Mouse (Mus musculus) liver, embryonic 15.5 days (tissue): Measurements from ENCODE around the gene Cacnb3. TPM values are rescaled to one million over a fixed set of nuclear protein-coding genes. Genes with fewer than 3 reads are reported as not detected.

Experiments used
- ATAC-seq: fragments of 200-750 bp; cut with Nextera tagmentation; 2 replicates; pipeline ENCODE4 v1.8.0; 2017; ENCODE audit warnings: moderate number of reproducible peaks, mild to moderate bottlenecking, moderate library complexity; ENCODE audit not compliant: insufficient read depth
- H3K27ac ChIP-seq: fragments of 300-500 bp; sonication (generic); replicated peaks from 2 replicates; pipeline ENCODE4 v1.5.1; 2015; ENCODE audit warnings: mild to moderate bottlenecking, inconsistent platforms
- H3K27me3 ChIP-seq: fragments of 300-500 bp; sonication (generic); 2 replicates; pipeline ENCODE4 v1.6.1; 2015; ENCODE audit warnings: mild to moderate bottlenecking, inconsistent platforms
- H3K36me3 ChIP-seq: fragments of 300-500 bp; sonication (generic); replicated peaks from 2 replicates; pipeline ENCODE4 v1.6.1; 2015; ENCODE audit warnings: moderate library complexity, mild to moderate bottlenecking, inconsistent platforms
- H3K4me1 ChIP-seq: fragments of 300-500 bp; sonication (generic); replicated peaks from 2 replicates; pipeline ENCODE4 v1.6.1; 2015; ENCODE audit warnings: inconsistent platforms
- H3K4me2 ChIP-seq: fragments of 300-500 bp; sonication (generic); 2 replicates; pipeline ENCODE4 v1.6.1; 2015; ENCODE audit warnings: moderate library complexity, mild to moderate bottlenecking, inconsistent platforms
- H3K4me3 ChIP-seq: fragments of 300-500 bp; sonication (generic); replicated peaks from 2 replicates; pipeline ENCODE4 v1.5.1; 2015; ENCODE audit warnings: mild to moderate bottlenecking, inconsistent platforms
- H3K9ac ChIP-seq: fragments of 300-500 bp; sonication (generic); 2 replicates; pipeline ENCODE4 v1.6.1; 2015; ENCODE audit warnings: moderate library complexity, mild to moderate bottlenecking, inconsistent platforms
- H3K9me3 ChIP-seq: fragments of 300-500 bp; sonication (generic); replicated peaks from 2 replicates; pipeline ENCODE4 v1.6.1; 2016; ENCODE audit warnings: inconsistent platforms
- WGBS: fragments of 180-500 bp; shearing (Covaris S2); methylation state at CpG from one replicate; pipeline ENCODE4 v1.1.7; 2015; ENCODE audit warnings: mixed read lengths; ENCODE audit not compliant: insufficient replicate concordance; 5-methylcytosine and 5-hydroxymethylcytosine counted together
- polyA plus RNA-seq: library from polyadenylated mRNA; unstranded; fragments of >200 nt; fragmentation: Nextera tagmentation; extraction: Ambion mirVana; gene quantifications from 2 replicates; pipeline ENCODE4 v1.2.1, GENCODE M21; 2015

The Cacnb3 gene
- polyA plus RNA-seq, 1 experiment from 2014 or later = 0.52 TPM

GRCm38 (mm10) chr15:98626078-98626477 is 4.6 kb upstream of the Cacnb3 start:
- Histone ChIP-seq H3K4me3 (no peak overlapping the region), H3K9ac (no peak overlapping the region), H3K36me3 (no peaks in the 10 kb centered on the region), H3K4me2 (no peak overlapping the region), H3K27me3 (peaks cover 95% of the 10 kb centered on the region), H3K27ac (no peak overlapping the region), H3K4me1 (peaks cover 9% of the 10 kb centered on the region), H3K9me3 (no peaks in the 10 kb centered on the region)
- ATAC-seq = no peak
- 24% methylated on average over 8 of the region's 8 CpGs for WGBS

DNA sequence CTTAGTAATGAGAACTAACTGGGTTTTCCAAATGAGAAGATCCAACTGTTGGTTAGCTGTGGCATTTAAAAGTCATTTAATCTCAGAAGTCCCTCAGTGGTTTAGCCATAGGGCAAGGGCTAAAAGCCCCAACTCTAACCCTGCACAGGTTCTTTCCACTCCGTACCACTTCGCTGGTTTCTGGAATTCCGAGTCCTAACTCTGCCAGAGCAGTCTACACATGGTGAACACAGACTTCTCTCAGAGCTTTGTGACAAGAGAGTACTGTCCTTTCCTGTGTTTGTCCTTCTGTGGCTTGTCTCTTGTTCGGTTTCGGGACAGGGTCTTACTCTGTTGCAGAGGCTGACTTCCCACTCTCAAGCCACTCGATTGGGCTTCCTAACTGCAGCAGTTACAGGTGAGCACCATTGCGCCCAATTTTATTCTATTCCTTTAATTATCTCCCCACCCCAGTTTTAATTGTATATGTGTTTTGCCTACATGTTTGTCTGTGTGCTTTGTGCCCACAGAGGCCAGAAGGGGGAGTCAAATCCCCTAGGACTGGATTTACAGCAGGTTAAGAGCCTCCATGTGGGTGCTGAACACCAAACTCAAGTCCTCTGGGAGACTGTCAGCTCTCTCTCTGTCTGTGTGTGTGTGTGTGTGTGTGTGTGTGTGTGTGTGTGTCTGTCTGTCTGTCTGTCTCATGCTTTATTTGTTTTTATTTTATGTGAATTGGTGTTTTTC is 4.0 kb upstream of the Cacnb3 start:
- WGBS = 59% methylated on average over 7 of the region's 7 CpGs
- Histone ChIP-seq H3K4me2 (no peak overlapping the region), H3K27me3 (peaks cover 96% of the 10 kb centered on the region), H3K4me1 (peaks cover 11% of the 10 kb centered on the region), H3K9me3 (no peaks in the 10 kb centered on the region), H3K4me3 (no peak overlapping the region), H3K9ac (no peak overlapping the region), H3K36me3 (no peaks in the 10 kb centered on the region), H3K27ac (no peak overlapping the region)
- no peak for ATAC-seq

- no peaks in the 10 kb centered on the region for H3K36me3 ChIP-seq
- ATAC-seq = no peak
- H3K4me3 ChIP-seq = no peak overlapping the region
- H3K9ac ChIP-seq = no peak overlapping the region
- H3K9me3 ChIP-seq = no peaks in the 10 kb centered on the region
- H3K27ac ChIP-seq = no peak overlapping the region
- peaks cover 20% of the 10 kb centered on the region for H3K4me1 ChIP-seq
- 14% methylated on average over 20 of the region's 20 CpGs for WGBS
- H3K27me3 ChIP-seq = peaks cover 96% of the 10 kb centered on the region
- H3K4me2 ChIP-seq = no peak overlapping the region; the same call in 1 of the 2 replicates
These were observed 1.9 kb upstream of the Cacnb3 start for GRCm38 (mm10) chr15:98628589-98629254.

DNA sequence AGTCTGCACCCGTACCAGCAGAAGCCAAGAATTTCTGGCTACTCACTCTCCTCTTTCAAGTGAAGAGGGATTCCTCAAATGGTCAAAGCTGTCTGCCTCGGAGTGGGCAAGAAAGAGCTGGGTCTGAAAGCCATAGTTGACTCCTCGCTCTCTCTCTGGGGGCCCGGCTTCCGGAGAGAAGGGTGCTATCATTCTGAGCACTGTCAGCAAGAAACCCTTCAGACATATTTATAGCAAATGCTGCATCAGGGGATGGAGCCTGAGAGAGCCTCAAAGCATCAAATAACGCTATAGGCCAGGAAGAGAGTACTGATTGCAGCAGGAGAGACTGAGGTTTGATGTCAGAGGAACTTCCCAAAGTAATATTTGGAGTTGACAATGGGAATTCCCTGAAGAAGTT is 1.2 kb upstream of the Cacnb3 start:
- ATAC-seq = no peak
- Histone ChIP-seq H3K4me3 (no peak overlapping the region), H3K36me3 (no peaks in the 10 kb centered on the region), H3K4me1 (peaks cover 25% of the 10 kb centered on the region), H3K27me3 (peaks cover 97% of the 10 kb centered on the region), H3K4me2 (no peak overlapping the region), H3K9ac (no peak overlapping the region), H3K9me3 (no peaks in the 10 kb centered on the region), H3K27ac (no peak overlapping the region)
- WGBS = 32% methylated on average over 6 of the region's 6 CpGs

DNA sequence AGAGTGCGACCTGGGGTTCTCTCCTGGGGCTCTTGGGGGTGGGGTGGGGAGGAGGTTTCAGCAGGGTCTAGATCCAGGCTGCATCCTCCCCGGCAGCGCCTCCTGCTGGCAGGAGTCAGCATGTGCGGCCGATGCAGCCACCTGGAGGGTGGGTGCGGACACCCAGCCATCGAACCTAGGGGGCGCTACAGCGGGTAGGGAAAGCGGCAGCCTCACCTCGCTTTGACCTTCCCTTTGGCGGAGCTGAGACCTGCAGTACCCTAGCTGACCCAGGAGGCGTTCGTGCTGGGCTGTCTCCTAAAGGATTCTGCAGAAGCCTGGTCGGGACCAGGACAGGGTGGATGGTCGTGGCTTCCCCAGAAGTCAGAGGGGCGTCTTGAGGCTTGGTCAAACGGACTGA is 853 bp downstream of the Cacnb3 start:
- no peaks in the 10 kb centered on the region for H3K36me3 ChIP-seq
- no peak overlapping the region for H3K9ac ChIP-seq
- peaks cover 100% of the 10 kb centered on the region for H3K27me3 ChIP-seq
- H3K4me1 ChIP-seq = peaks cover 35% of the 10 kb centered on the region
- H3K27ac ChIP-seq = no peak overlapping the region
- no peaks in the 10 kb centered on the region for H3K9me3 ChIP-seq
- H3K4me3 ChIP-seq = no peak overlapping the region
- peak overlapping the region; percentile 41; the same call in 1 of the 2 replicates for H3K4me2 ChIP-seq
- WGBS = under 1% methylated on average over 18 of the region's 18 CpGs
- ATAC-seq = peak; percentile 38; the same call in 1 of the 2 replicates

DNA sequence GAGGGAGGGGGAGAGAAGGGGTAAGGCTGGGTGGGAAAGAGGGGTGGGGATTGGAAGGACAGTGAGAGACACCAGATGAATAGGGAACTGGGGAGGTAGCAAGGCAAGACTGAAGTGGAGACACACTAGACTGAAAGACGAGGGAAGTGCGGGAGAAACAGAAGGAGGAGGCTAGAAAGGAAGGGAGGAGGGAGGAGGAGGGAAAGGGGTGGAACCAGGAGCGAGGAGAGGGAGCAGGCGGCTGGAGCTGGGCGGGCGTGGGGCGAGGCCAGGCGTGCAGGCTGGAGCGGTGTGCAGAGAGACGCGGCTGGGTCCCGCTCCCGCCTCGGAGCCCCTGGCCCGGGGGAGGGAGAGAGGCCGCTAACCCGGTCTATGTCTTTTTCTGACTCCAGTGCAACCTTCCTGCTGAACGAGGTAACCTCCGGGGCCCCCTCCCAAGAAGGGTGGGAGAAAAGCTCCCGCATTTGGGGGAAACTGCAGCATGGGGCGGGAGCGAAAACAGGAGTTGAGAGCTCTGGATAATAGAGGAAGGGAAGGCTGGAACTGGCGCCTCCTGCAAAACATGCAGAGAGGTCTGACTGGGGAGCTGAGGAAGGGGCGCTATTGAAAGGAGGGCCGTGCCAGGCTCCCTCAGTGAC is 1.6 kb downstream of the Cacnb3 start:
- Histone ChIP-seq H3K4me2 (peak overlapping the region; percentile 41), H3K4me1 (peaks cover 35% of the 10 kb centered on the region), H3K9ac (no peak overlapping the region), H3K9me3 (no peaks in the 10 kb centered on the region), H3K36me3 (no peaks in the 10 kb centered on the region), H3K27me3 (peaks cover 100% of the 10 kb centered on the region), H3K27ac (no peak overlapping the region), H3K4me3 (0 out of 2 replicates have a peak overlapping the region, but pooled peaks have one; percentile 15)
- ATAC-seq = no peak
- WGBS = 2% methylated on average over 25 of the region's 25 CpGs

DNA sequence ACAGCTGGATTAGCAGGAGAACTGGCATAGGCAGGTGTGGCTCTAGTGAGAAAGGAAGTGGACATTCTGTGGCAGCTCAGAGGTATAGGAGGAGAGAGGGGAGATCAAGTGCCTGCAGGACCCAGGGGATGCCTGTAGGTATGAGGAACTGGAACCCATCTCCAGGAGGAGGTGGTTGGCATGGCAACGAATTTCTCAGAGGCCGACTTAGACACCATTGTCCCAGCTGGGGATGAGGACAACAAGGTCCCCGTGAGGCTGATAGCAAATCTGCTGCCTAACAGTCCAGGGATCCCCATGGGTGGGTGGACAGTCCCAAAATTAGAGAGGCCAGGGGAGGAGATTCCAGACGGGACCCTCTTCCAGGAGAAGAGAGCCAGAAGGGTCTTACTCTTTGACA is 2.3 kb downstream of the Cacnb3 start:
- Histone ChIP-seq H3K36me3 (no peaks in the 10 kb centered on the region), H3K4me3 (no peak overlapping the region), H3K4me2 (no peak overlapping the region), H3K9me3 (no peaks in the 10 kb centered on the region), H3K9ac (no peak overlapping the region), H3K27ac (no peak overlapping the region), H3K27me3 (peaks cover 100% of the 10 kb centered on the region), H3K4me1 (peaks cover 35% of the 10 kb centered on the region)
- 2% methylated on average over 4 of the region's 4 CpGs for WGBS
- ATAC-seq = no peak

DNA sequence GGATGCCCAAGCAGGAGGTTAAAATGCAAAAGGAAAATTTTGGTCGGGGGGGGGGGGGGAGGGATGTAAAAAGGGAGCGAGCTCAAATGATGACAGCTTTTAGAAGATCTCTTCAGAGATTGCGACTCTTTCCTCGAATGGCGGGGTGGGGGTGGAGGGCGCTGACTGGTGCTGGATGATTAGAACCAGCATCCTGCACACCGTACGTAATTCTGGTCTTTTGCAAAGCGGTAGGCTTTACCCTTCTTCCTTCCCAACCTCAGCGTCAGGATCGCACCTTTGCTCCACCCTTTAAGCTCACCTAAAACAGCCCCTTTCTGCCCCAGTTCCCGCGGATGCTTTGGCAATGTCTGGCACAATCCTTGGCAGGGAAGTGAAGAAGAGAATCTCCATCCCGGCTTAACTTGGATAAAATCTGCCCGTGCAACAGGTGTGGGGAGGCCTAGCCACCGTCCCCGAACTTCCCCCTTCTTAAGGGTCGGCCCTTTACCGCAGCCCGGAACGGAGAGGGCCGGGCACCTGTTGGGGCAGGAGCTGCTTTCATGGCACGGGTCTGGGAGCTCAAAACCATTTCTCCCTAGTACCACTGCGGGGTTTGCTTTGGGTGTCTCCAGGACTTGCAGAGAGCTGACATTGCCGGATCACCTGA is 3.3 kb downstream of the Cacnb3 start:
- H3K4me3 ChIP-seq = peak overlapping the region; percentile 61
- H3K27ac ChIP-seq = no peak overlapping the region
- H3K27me3 ChIP-seq = peaks cover 98% of the 10 kb centered on the region
- ATAC-seq = no peak
- 1% methylated on average over 25 of the region's 25 CpGs for whole genome bisulfite sequencing
- peaks cover 29% of the 10 kb centered on the region for H3K4me1 ChIP-seq
- H3K9ac ChIP-seq = no peak overlapping the region
- peak overlapping the region; percentile 87 for H3K4me2 ChIP-seq
- no peaks in the 10 kb centered on the region for H3K9me3 ChIP-seq
- no peaks in the 10 kb centered on the region for H3K36me3 ChIP-seq

GRCm38 (mm10) chr15:98634541-98635081 is 4.0 kb downstream of the Cacnb3 start:
- Histone ChIP-seq H3K4me2 (peak overlapping the region; percentile 87), H3K9me3 (no peaks in the 10 kb centered on the region), H3K27me3 (peaks cover 98% of the 10 kb centered on the region), H3K36me3 (no peaks in the 10 kb centered on the region), H3K27ac (no peak overlapping the region), H3K4me1 (peaks cover 26% of the 10 kb centered on the region), H3K9ac (no peak overlapping the region), H3K4me3 (peak overlapping the region; percentile 61)
- no peak for ATAC-seq
- WGBS = 1% methylated on average over 59 of the region's 65 CpGs

GRCm38 (mm10) chr15:98635291-98635841 is 4.7 kb downstream of the Cacnb3 start:
- Histone ChIP-seq H3K9ac (no peak overlapping the region), H3K4me1 (peaks cover 26% of the 10 kb centered on the region), H3K4me2 (peak overlapping the region; percentile 87), H3K27me3 (peaks cover 98% of the 10 kb centered on the region), H3K4me3 (peak overlapping the region; percentile 61), H3K27ac (no peak overlapping the region), H3K9me3 (no peaks in the 10 kb centered on the region), H3K36me3 (no peaks in the 10 kb centered on the region)
- ATAC-seq = no peak
- WGBS = 4% methylated on average over 21 of the region's 21 CpGs
